Mouse (Mus musculus): ENCODE measurements around the gene Gm15127. TPM values are rescaled to one million over a fixed set of nuclear protein-coding genes. Genes with fewer than 3 reads are reported as not detected.
"Not testable (repeated sequence)": the region's sequence is repeated elsewhere in the genome, so short reads cannot be mapped to it uniquely, and the experiment has no call there.

Gm15127 gene
- total RNA-seq (2021), result not detected in 2 replicates
- long read RNA-seq, result 0 reads

- DNase-seq, result not testable (repeated sequence)
These were observed at the start of gene Gm15127 for GRCm38 (mm10) chrX:148663298-148663697. Gm15127 (plus strand) TSS chrX:148663598.

- DNase-seq, result not testable (repeated sequence)
These were observed 48.3 kb upstream of the Gm15127 start, which contains the start of gene Gm8334 for GRCm38 (mm10) chrX:148615053-148615452. Gm8334 (minus strand) TSS chrX:148615153.

GRCm38 (mm10) chrX:148676290-148676689, 12.9 kb downstream of the Gm15127 start:
- DNase-seq, result not testable (repeated sequence)

Other genes starting within 250 kb of the Gm15127 start
- gene Gm15114, start 174.6 kb upstream of the Gm15127 start, total RNA-seq (2021), result not detected in 2 replicates
- not detected in 2 replicates for gene Gm8334, start 48.4 kb upstream of the Gm15127 start, total RNA-seq (2021)
- not detected in 2 replicates for gene Luzp4, start 194.0 kb downstream of the Gm15127 start, total RNA-seq (2021)

Measured in adrenal gland, postnatal 25 days (tissue).